Mouse (Mus musculus): ENCODE measurements around the gene Gm20662.

The Gm20662 gene

GRCm38 (mm10) chr9:108094184-108094941 lies 98.2 kb downstream of the Gm20662 start, which contains the start of gene Apeh:
Apeh (minus strand) TSS chr9:108094606.
- DNase-seq: peak; percentile 85

All from right cerebral cortex, postnatal 4 days (tissue).